Mouse (Mus musculus) neural tube, embryonic 15.5 days (tissue): Measurements from ENCODE around the gene Ppfibp1. TPM values are rescaled to one million over a fixed set of nuclear protein-coding genes. Genes with fewer than 3 reads are reported as not detected.

Experiments
- ATAC-seq: fragments of 200-750 bp; cut with Nextera tagmentation; 2 replicates; pipeline ENCODE4 v1.8.0; 2017; ENCODE audit warnings: mild to moderate bottlenecking, moderate TSS enrichment, moderate library complexity; ENCODE audit not compliant: low FRiP score
- H3K27ac ChIP-seq: fragments of 300-500 bp; sonication (generic); replicated peaks from 2 replicates; pipeline ENCODE4 v1.5.1; 2015; ENCODE audit warnings: mild to moderate bottlenecking, inconsistent platforms
- H3K27me3 ChIP-seq: fragments of 300-500 bp; sonication (generic); replicated peaks from 2 replicates; pipeline ENCODE4 v1.6.1; 2015; ENCODE audit warnings: inconsistent platforms
- H3K36me3 ChIP-seq: fragments of 300-500 bp; sonication (generic); 2 replicates; pipeline ENCODE4 v1.6.1; 2015; ENCODE audit warnings: inconsistent platforms
- H3K4me1 ChIP-seq: fragments of 300-500 bp; sonication (generic); 2 replicates; pipeline ENCODE4 v1.6.1; 2015; ENCODE audit warnings: inconsistent platforms
- H3K4me2 ChIP-seq: fragments of 300-500 bp; sonication (generic); 2 replicates; pipeline ENCODE4 v1.6.1; 2015; ENCODE audit warnings: inconsistent platforms, mild to moderate bottlenecking, moderate library complexity
- H3K4me3 ChIP-seq: fragments of 300-500 bp; sonication (generic); replicated peaks from 2 replicates; pipeline ENCODE4 v1.5.1; 2015; ENCODE audit warnings: mild to moderate bottlenecking, inconsistent platforms
- H3K9ac ChIP-seq: fragments of 300-500 bp; sonication (generic); replicated peaks from 2 replicates; pipeline ENCODE4 v1.6.1; 2015; ENCODE audit warnings: mild to moderate bottlenecking, inconsistent platforms
- H3K9me3 ChIP-seq: fragments of 300-500 bp; sonication (generic); replicated peaks from 2 replicates; pipeline ENCODE4 v1.6.1; 2016; ENCODE audit warnings: inconsistent platforms
- WGBS: fragments of 180-500 bp; shearing (Covaris S2); methylation state at CpG from one replicate; pipeline ENCODE4 v1.1.7; 2015; ENCODE audit warnings: mixed read lengths; 5-methylcytosine and 5-hydroxymethylcytosine counted together
- polyA plus RNA-seq: library from polyadenylated mRNA; unstranded; fragments of >200 nt; fragmentation: Nextera tagmentation; extraction: Ambion mirVana; gene quantifications from 2 replicates; pipeline ENCODE4 v1.2.1, GENCODE M21; 2015

Gene Ppfibp1
- polyA plus RNA-seq, 1 experiment from 2014 or later: 12.8 TPM

- ATAC-seq: no peak
- Histone ChIP-seq H3K36me3 (no peaks in the 10 kb centered on the region), H3K27me3 (no peaks in the 10 kb centered on the region), H3K4me3 (no peak overlapping the region), H3K9me3 (no peaks in the 10 kb centered on the region), H3K27ac (no peak overlapping the region), H3K4me1 (0 out of 2 replicates have a peak, but pooled peaks cover 1% of the 10 kb centered on the region), H3K4me2 (no peak overlapping the region), H3K9ac (no peak overlapping the region)
- WGBS: 83% methylated on average over 3 of the region's 3 CpGs
These were observed 96.3 kb downstream of the Ppfibp1 start for GRCm38 (mm10) chr6:146984569-146984968.

- H3K27me3 ChIP-seq: no peaks in the 10 kb centered on the region
- no peaks in the 10 kb centered on the region for H3K9me3 ChIP-seq
- no peaks in the 10 kb centered on the region for H3K36me3 ChIP-seq
- H3K9ac ChIP-seq: no peak overlapping the region
- no peak overlapping the region for H3K4me3 ChIP-seq
- no peak overlapping the region for H3K4me2 ChIP-seq
- WGBS: 49% methylated on average over 5 of the region's 5 CpGs
- H3K27ac ChIP-seq: no peak overlapping the region
- no peak for ATAC-seq
- no peaks in the 10 kb centered on the region for H3K4me1 ChIP-seq
These were observed 105.9 kb downstream of the Ppfibp1 start for GRCm38 (mm10) chr6:146994236-146994635.

GRCm38 (mm10) chr6:146995391-146995790, 107.1 kb downstream of the Ppfibp1 start:
- Histone ChIP-seq H3K4me1 (no peaks in the 10 kb centered on the region), H3K27ac (no peak overlapping the region), H3K27me3 (no peaks in the 10 kb centered on the region), H3K9ac (no peak overlapping the region), H3K9me3 (no peaks in the 10 kb centered on the region), H3K36me3 (no peaks in the 10 kb centered on the region), H3K4me3 (no peak overlapping the region), H3K4me2 (no peak overlapping the region)
- ATAC-seq: no peak
- 65% methylated on average over 2 of the region's 2 CpGs for WGBS

DNA sequence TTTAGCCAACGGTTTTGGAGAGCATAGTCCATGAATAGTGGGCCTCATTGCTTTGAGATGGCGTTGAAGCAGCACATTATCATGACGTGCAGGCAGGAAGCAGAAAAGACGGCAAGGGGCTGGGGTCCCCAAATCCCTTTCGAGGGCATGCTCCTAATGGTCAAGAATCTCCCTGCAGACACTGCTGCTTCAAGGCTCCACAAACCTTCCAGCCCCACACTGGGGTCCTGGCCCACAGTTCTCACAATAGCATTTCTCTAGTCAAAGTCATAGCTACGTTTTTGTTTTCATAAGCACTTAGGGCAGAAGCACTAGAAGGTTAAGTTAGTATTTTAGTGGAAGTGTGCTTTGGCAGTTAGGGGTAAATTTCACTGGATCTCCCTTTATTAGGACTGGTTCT, 107.6 kb downstream of the Ppfibp1 start:
- H3K9me3 ChIP-seq: no peaks in the 10 kb centered on the region
- no peaks in the 10 kb centered on the region for H3K4me1 ChIP-seq
- H3K27me3 ChIP-seq: no peaks in the 10 kb centered on the region
- H3K9ac ChIP-seq: no peak overlapping the region
- WGBS: 91% methylated on average over 6 of the region's 6 CpGs
- H3K4me2 ChIP-seq: no peak overlapping the region
- no peaks in the 10 kb centered on the region for H3K36me3 ChIP-seq
- H3K4me3 ChIP-seq: no peak overlapping the region
- no peak for ATAC-seq
- no peak overlapping the region for H3K27ac ChIP-seq

DNA sequence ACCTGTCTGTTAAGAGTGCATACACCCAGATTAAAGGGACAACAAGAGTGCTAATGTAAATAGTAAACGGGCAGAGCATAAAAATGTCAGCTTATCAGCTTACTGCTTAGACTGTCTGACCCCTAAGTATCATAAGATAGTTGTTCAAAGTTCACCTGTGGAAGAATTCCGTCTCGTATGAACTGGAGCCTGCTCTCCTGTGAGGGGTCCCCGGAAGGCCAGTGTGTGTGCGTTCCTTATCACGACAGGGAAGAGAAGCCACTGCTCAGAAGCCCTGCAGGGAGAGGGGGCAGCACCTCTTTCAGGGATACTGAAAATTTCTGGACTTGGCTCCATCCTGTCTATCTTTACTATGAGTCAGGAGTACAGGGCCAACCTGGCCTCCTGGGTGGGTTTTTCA, 108.7 kb downstream of the Ppfibp1 start:
- no peaks in the 10 kb centered on the region for H3K27me3 ChIP-seq
- H3K4me1 ChIP-seq: no peaks in the 10 kb centered on the region
- H3K36me3 ChIP-seq: no peaks in the 10 kb centered on the region
- H3K9me3 ChIP-seq: no peaks in the 10 kb centered on the region
- H3K9ac ChIP-seq: no peak overlapping the region
- WGBS: 92% methylated on average over 6 of the region's 6 CpGs
- H3K27ac ChIP-seq: no peak overlapping the region
- ATAC-seq: no peak
- H3K4me3 ChIP-seq: no peak overlapping the region
- H3K4me2 ChIP-seq: no peak overlapping the region

DNA sequence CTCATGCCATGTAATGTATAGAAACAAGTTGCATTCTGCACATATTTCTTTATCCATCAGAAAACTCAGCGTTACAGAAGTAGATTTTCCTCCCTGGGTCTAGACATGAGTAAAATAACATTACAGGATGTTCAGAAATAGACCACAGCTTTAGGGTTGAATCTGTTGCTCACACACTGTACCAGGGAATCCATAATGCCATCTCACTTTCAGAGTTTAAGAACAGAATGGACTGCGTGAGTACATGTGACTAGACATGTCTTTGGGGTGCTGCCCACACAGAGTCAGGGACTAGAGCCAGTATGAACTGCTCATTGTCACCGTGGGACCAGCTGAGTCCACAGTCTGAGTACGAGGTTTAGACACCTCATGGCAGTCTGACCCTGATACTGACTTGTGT, 110.4 kb downstream of the Ppfibp1 start:
- no peaks in the 10 kb centered on the region for H3K27me3 ChIP-seq
- no peak overlapping the region for H3K27ac ChIP-seq
- H3K9me3 ChIP-seq: no peaks in the 10 kb centered on the region
- H3K36me3 ChIP-seq: no peaks in the 10 kb centered on the region
- WGBS: 87% methylated on average over 4 of the region's 4 CpGs
- ATAC-seq: no peak
- H3K4me3 ChIP-seq: no peak overlapping the region
- no peaks in the 10 kb centered on the region for H3K4me1 ChIP-seq
- no peak overlapping the region for H3K4me2 ChIP-seq
- no peak overlapping the region for H3K9ac ChIP-seq

DNA sequence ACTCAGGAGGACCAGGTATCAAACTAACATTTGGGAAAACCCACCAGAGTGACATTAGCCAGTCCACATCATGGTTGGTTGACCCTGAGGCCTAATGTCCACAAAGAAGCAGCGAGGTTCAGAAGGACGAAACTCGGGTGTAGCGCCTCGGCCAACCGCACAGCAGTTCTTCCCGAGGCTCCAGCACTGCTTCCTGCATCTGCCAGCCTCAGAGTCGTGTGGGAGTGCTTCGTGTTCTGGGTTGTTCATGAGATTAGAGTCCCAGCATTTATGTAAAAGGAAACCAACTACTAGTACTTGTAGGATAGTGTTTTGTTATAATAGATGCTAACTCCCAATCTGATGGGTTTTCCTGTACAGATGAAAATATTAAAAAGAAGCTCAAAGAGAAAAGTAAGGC, 111.0 kb downstream of the Ppfibp1 start:
- 88% methylated on average over 9 of the region's 9 CpGs for WGBS
- Histone ChIP-seq H3K4me2 (no peak overlapping the region), H3K27ac (no peak overlapping the region), H3K36me3 (no peaks in the 10 kb centered on the region), H3K4me1 (no peaks in the 10 kb centered on the region), H3K9me3 (no peaks in the 10 kb centered on the region), H3K27me3 (no peaks in the 10 kb centered on the region), H3K4me3 (no peak overlapping the region), H3K9ac (no peak overlapping the region)
- no peak for ATAC-seq

GRCm38 (mm10) chr6:146999755-147000154, 111.5 kb downstream of the Ppfibp1 start:
- Histone ChIP-seq H3K36me3 (no peaks in the 10 kb centered on the region), H3K27me3 (no peaks in the 10 kb centered on the region), H3K9me3 (no peaks in the 10 kb centered on the region), H3K27ac (no peak overlapping the region), H3K9ac (no peak overlapping the region), H3K4me1 (no peaks in the 10 kb centered on the region), H3K4me3 (no peak overlapping the region), H3K4me2 (no peak overlapping the region)
- ATAC-seq: no peak
- WGBS: 21% methylated on average over 2 of the region's 2 CpGs

- WGBS: 51% methylated on average over 3 of the region's 3 CpGs
- no peaks in the 10 kb centered on the region for H3K9me3 ChIP-seq
- ATAC-seq: no peak
- H3K4me2 ChIP-seq: no peak overlapping the region
- H3K27me3 ChIP-seq: no peaks in the 10 kb centered on the region
- no peaks in the 10 kb centered on the region for H3K4me1 ChIP-seq
- no peak overlapping the region for H3K9ac ChIP-seq
- H3K4me3 ChIP-seq: no peak overlapping the region
- no peaks in the 10 kb centered on the region for H3K36me3 ChIP-seq
- H3K27ac ChIP-seq: no peak overlapping the region
These were observed 119.9 kb downstream of the Ppfibp1 start for GRCm38 (mm10) chr6:147008148-147008547.

GRCm38 (mm10) chr6:147010358-147010757, 122.1 kb downstream of the Ppfibp1 start:
- 91% methylated on average over 6 of the region's 6 CpGs for WGBS
- Histone ChIP-seq H3K27ac (no peak overlapping the region), H3K9ac (no peak overlapping the region), H3K9me3 (no peaks in the 10 kb centered on the region), H3K4me2 (no peak overlapping the region), H3K4me1 (no peaks in the 10 kb centered on the region), H3K27me3 (no peaks in the 10 kb centered on the region), H3K36me3 (no peaks in the 10 kb centered on the region), H3K4me3 (no peak overlapping the region)
- ATAC-seq: no peak

- Histone ChIP-seq H3K4me2 (no peak overlapping the region), H3K4me1 (no peaks in the 10 kb centered on the region), H3K9me3 (no peaks in the 10 kb centered on the region), H3K4me3 (no peak overlapping the region), H3K27me3 (no peaks in the 10 kb centered on the region), H3K9ac (no peak overlapping the region), H3K36me3 (no peaks in the 10 kb centered on the region), H3K27ac (no peak overlapping the region)
- 83% methylated on average over 15 of the region's 15 CpGs for WGBS
- ATAC-seq: no peak
These were observed 122.7 kb downstream of the Ppfibp1 start for GRCm38 (mm10) chr6:147010811-147011520.

- ATAC-seq: no peak
- no peak overlapping the region for H3K4me3 ChIP-seq
- H3K27me3 ChIP-seq: no peaks in the 10 kb centered on the region
- H3K4me2 ChIP-seq: no peak overlapping the region
- 66% methylated on average over 6 of the region's 6 CpGs for WGBS
- H3K27ac ChIP-seq: no peak overlapping the region
- no peaks in the 10 kb centered on the region for H3K9me3 ChIP-seq
- no peaks in the 10 kb centered on the region for H3K36me3 ChIP-seq
- H3K9ac ChIP-seq: no peak overlapping the region
- no peaks in the 10 kb centered on the region for H3K4me1 ChIP-seq
These were observed 123.3 kb downstream of the Ppfibp1 start for GRCm38 (mm10) chr6:147011555-147011954.
